Mouse (Mus musculus) left cerebral cortex, adult 2 months (tissue): Measurements from ENCODE around the gene Miox. TPM values are rescaled to one million over a fixed set of nuclear protein-coding genes. Genes with fewer than 3 reads are reported as not detected.

Source experiments
- DNase-seq, 2 experiments: peaks; one replicate each; pipeline ENCODE4 v3.0.0; 2021 to 2022; ENCODE audit warnings: low spot score in 2 of 2, mixed read lengths in 1 of 2; ENCODE audit errors: extremely low spot score in 1 of 2
- H3K27ac ChIP-seq: fragments of 200-600 bp; 2 replicates; pipeline ENCODE4 v1.8.1; 2022
- H3K4me3 ChIP-seq: fragments of 200-600 bp; 2 replicates; pipeline ENCODE4 v1.8.1; 2022
- CTCF ChIP-seq: fragments of 200-600 bp; IDR thresholded peaks from 2 replicates; pipeline ENCODE4 v1.8.1; 2022; ENCODE audit warnings: antibody characterized with exemption, mild to moderate bottlenecking, moderate library complexity
- intact Hi-C: fragments of 180-260 bp; cut with DNase I; formaldehyde crosslinking; loops from one replicate; pipeline ENCODE4 v1.15.1; 2025
- total RNA-seq, 2 experiments: library from RNA; stranded (reverse); gene quantifications; 2 replicates each; pipeline ENCODE4 v1.2.3; 2021

The Miox gene
- total RNA-seq, 2 experiments from 2014 or later = not detected

DNA sequence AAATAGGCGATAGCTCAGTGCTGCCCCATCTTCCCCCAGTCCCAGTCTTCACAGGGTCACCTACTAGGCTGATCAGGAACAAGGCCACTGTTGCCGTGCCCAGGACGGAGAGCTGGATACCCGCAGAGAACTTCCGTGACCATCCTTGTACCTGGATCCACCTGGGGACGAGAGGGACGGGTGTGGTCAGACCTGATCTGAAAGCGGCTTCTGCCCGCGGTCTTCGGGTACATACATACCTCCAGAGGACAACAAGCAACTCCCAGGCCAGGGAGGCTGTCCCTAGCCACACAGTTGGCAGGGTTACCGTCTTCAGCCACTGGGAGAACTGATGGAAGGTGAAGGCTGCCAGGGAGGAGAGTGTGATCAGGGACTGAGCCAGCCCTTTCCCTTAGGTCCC, 18.6 kb downstream of the Miox start:
- no peak overlapping the region for H3K4me3 ChIP-seq
- no peak for DNase-seq
- TF ChIP-seq CTCF = no peak
- no peak overlapping the region for H3K27ac ChIP-seq
- intact Hi-C loops = no loop called here

DNA sequence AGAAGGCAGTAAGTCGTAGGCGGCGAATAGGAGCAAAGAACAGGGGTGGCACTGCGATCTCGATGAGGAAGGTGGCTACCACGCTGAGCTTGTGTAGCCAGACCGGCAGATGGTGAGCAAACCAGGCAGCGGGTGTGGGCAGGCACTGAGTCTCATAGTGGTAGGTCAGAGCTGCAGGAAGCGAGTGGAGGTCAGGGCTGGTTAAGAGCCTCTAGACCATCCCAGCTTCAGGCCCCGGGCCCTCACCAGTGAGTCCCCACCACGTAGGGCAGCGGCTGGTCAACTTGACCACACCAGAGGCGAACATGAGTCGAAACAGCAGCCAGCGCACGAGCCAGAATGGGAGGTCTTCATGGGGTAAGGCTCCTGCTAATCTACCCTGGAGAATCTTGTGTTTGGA, 19.6 kb downstream of the Miox start:
- Histone ChIP-seq H3K27ac (no peak overlapping the region), H3K4me3 (no peak overlapping the region)
- no peak for DNase-seq
- TF ChIP-seq CTCF = no peak
- intact Hi-C loops = loop anchor here (2.0 kb wide), 1 partner anchor 39 kb away; the partner anchor contains the start of gene Sbf1

GRCm38 (mm10) chr15:89354455-89354854, 20.3 kb downstream of the Miox start:
- no peak for TF ChIP-seq CTCF
- no peak overlapping the region for H3K27ac ChIP-seq
- peak overlapping the region; percentile 87 for H3K4me3 ChIP-seq
- intact Hi-C loops = loop anchor here (2.0 kb wide), 1 partner anchor 40 kb away; the partner anchor contains the start of gene Sbf1
- DNase-seq = no peak

- intact Hi-C loops = loop anchor here (2.0 kb wide), 2 partner anchors 17 to 41 kb away; partner anchors contain the start of genes Sbf1 and Sco2
- DNase-seq = peak; percentile 92 to 96
- TF ChIP-seq CTCF = no peak; the same call in 1 of the 2 replicates
- Histone ChIP-seq H3K27ac (peak within 1 kb of the TSS; percentile 82), H3K4me3 (peak within 1 kb of the TSS; percentile 87)
Observed at GRCm38 (mm10) chr15:89355241-89356187, 21.3 kb downstream of the Miox start, which contains the start of the genes Lmf2 and Ncaph2. Gene Lmf2, minus strand, starts transcription at chr15:89355659. Gene Ncaph2, plus strand, starts transcription at chr15:89355719.

DNA sequence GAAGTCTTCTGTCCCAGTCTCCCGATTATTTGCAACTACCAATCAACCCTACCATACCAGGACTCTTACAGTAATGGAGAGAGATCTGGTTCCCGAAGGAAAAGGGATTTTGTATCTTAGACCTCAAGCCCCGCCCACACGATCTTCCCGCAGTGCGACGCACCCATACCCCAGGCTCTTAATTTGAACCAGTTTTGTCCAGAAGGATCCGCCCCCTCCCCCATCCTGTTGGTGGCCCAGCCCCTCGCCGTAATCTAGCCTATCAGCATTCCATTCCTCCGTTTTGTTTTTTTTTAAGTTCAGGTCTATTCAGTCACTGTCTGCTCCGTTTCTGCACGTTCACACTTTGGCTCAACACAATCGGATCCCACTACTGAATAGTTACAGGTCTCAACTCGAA, 22.2 kb downstream of the Miox start:
- H3K4me3 ChIP-seq = peak overlapping the region; percentile 87
- intact Hi-C loops = loop anchor here (2.0 kb wide), 1 partner anchor 16 kb away; the partner anchor contains the start of gene Sco2
- H3K27ac ChIP-seq = peak overlapping the region; percentile 82
- DNase-seq = peak in 1 of 2 experiments; percentile 40
- no peak for TF ChIP-seq CTCF

GRCm38 (mm10) chr15:89358784-89359183, 24.6 kb downstream of the Miox start:
- intact Hi-C loops = no loop called here
- Histone ChIP-seq H3K4me3 (no peak overlapping the region), H3K27ac (no peak overlapping the region)
- TF ChIP-seq CTCF = no peak
- no peak for DNase-seq

GRCm38 (mm10) chr15:89363051-89363450, 28.9 kb downstream of the Miox start:
- intact Hi-C loops = no loop called here
- Histone ChIP-seq H3K27ac (no peak overlapping the region), H3K4me3 (no peak overlapping the region)
- DNase-seq = no peak
- TF ChIP-seq CTCF = no peak

DNA sequence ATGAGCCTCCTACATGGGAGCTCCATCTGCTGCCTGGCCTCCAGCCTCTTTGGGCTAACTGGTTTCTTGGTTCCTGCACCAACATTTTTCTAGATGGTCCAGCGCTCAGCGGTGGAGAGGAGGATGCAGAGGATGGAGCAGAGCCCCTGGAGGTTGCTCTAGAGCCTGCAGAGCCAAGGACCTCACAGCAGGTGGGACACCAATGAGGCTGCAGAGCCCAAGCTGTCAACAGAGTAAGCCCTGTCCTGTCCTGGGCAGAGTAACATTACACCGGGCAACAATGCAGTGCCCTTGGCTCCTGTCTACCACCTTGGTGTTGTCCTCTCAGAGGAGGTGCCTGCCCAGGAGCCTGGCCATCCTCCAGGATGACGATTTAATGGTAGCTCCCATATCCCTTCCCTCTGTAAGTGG, 30.9 kb downstream of the Miox start:
- no peak for DNase-seq
- Histone ChIP-seq H3K27ac (no peak overlapping the region), H3K4me3 (no peak overlapping the region)
- no peak for TF ChIP-seq CTCF
- intact Hi-C loops = no loop called here

DNA sequence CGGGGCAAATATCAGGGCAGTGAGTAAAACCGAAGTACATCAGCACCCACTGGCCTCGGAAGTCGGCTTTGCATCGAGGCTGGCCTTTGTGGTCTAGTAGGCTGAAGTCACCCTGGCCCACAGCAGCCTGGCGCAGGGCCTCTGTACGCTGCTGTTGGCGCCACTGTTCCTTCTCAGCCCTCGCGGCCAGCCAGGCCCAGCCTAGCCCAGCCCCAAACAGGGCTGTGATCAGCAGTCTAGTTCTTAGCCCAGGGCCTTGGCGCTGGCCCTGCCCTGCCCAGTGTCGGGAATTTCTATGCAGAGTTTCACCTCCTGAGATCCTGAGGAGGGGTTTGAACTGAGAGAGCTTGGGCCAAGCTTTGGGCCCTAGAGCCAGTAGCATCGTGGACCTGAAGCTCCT, 37.9 kb downstream of the Miox start:
- no peak for TF ChIP-seq CTCF
- no peak overlapping the region for H3K4me3 ChIP-seq
- intact Hi-C loops = loop anchor here (2.0 to 5.0 kb wide), 2 partner anchors 15 to 95 kb away; no protein-coding TSS in a partner anchor
- H3K27ac ChIP-seq = no peak overlapping the region
- DNase-seq = no peak

DNA sequence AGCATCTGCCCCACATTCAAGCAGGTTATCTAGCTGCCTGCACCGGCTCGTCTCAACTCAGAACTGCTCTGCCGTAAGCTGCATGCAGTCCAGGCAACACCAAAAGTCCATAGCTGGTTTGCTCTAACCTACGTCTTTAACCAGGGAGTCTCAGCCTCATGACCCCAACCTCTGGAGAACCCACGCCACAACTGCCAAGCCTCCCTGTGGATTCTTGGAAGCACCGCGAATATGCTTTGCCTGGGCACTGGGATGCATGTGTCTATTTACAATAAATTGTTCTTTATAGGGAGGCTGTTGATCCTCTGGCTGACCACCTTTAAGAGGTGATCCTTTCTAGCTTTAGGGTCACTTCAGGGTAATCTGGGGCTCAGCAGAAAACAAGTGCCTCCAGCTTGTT, 38.3 kb downstream of the Miox start:
- no peak for TF ChIP-seq CTCF
- no peak for DNase-seq
- peak overlapping the region; percentile 98 for H3K27ac ChIP-seq
- intact Hi-C loops = loop anchor here (2.0 to 5.0 kb wide), 2 partner anchors 16 to 95 kb away; no protein-coding TSS in a partner anchor
- H3K4me3 ChIP-seq = peak overlapping the region; percentile 83

GRCm38 (mm10) chr15:89373027-89373761, 39.0 kb downstream of the Miox start:
- intact Hi-C loops = loop anchor here (1.0 to 5.0 kb wide), 3 partner anchors 16 to 94 kb away; partner anchors contain the start of gene Sbf1
- peak; percentile 63 for TF ChIP-seq CTCF
- H3K4me3 ChIP-seq = peak overlapping the region; percentile 83
- DNase-seq = peak; percentile 82 to 83
- peak overlapping the region; percentile 98 for H3K27ac ChIP-seq
